Mouse (Mus musculus) stomach, embryonic 14.5 days (tissue): Measurements from ENCODE around the gene Zfhx3. TPM values are rescaled to one million over a fixed set of nuclear protein-coding genes. Genes with fewer than 3 reads are reported as not detected.

ENCODE experiments used
- ATAC-seq: fragments of 200-750 bp; cut with Nextera tagmentation; 2 replicates; pipeline ENCODE4 v1.8.0; 2017; ENCODE audit warnings: low read depth, moderate TSS enrichment; ENCODE audit not compliant: insufficient number of reproducible peaks, insufficient read depth, low FRiP score
- H3K27ac ChIP-seq: fragments of 300-500 bp; sonication (generic); 2 replicates; pipeline ENCODE4 v1.5.1; 2014; ENCODE audit warnings: mild to moderate bottlenecking, low read length, moderate library complexity, mixed read lengths
- H3K27me3 ChIP-seq: fragments of 300-500 bp; sonication (generic); 2 replicates; pipeline ENCODE4 v1.6.1; 2014; ENCODE audit warnings: low read length, control low read depth, mixed read lengths; ENCODE audit not compliant: control insufficient read depth, insufficient read depth
- H3K36me3 ChIP-seq: fragments of 300-500 bp; sonication (generic); 2 replicates; pipeline ENCODE4 v1.6.1; 2014; ENCODE audit warnings: mild to moderate bottlenecking, control low read depth, low read length, moderate library complexity, mixed read lengths; ENCODE audit not compliant: control insufficient read depth, insufficient read depth
- H3K4me1 ChIP-seq: fragments of 300-500 bp; sonication (generic); 2 replicates; pipeline ENCODE4 v1.6.1; 2014; ENCODE audit warnings: low read length, control low read depth, mixed read lengths; ENCODE audit not compliant: control insufficient read depth, insufficient read depth
- H3K4me2 ChIP-seq: fragments of 300-500 bp; sonication (generic); replicated peaks from 2 replicates; pipeline ENCODE4 v1.6.1; 2014; ENCODE audit warnings: low read depth, low read length, control low read depth
- H3K4me3 ChIP-seq: fragments of 300-500 bp; sonication (generic); 2 replicates; pipeline ENCODE4 v1.5.1; 2014; ENCODE audit warnings: low read depth, low read length, control low read depth
- H3K9ac ChIP-seq: fragments of 300-500 bp; sonication (generic); replicated peaks from 2 replicates; pipeline ENCODE4 v1.6.1; 2014; ENCODE audit warnings: low read depth, mild to moderate bottlenecking, control low read depth, low read length, moderate library complexity, mixed read lengths
- H3K9me3 ChIP-seq: fragments of 300-500 bp; sonication (generic); 2 replicates; pipeline ENCODE4 v1.6.1; 2016; ENCODE audit warnings: low read depth, low read length, control low read depth; ENCODE audit not compliant: control insufficient read depth
- WGBS: fragments of 180-500 bp; shearing (Covaris S2); extraction: QIAGEN DNeasy Blood & Tissue Kit; methylation state at CpG from one replicate; pipeline ENCODE4 v1.1.7; 2014; 5-methylcytosine and 5-hydroxymethylcytosine counted together
- polyA plus RNA-seq: library from polyadenylated mRNA; unstranded; fragments of >200 nt; fragmentation: Nextera tagmentation; extraction: Ambion mirVana; gene quantifications from 2 replicates; pipeline ENCODE4 v1.2.1, GENCODE M21; 2014

Gene Zfhx3
- polyA plus RNA-seq, 1 experiment from 2014 or later, result 25.4 TPM

DNA sequence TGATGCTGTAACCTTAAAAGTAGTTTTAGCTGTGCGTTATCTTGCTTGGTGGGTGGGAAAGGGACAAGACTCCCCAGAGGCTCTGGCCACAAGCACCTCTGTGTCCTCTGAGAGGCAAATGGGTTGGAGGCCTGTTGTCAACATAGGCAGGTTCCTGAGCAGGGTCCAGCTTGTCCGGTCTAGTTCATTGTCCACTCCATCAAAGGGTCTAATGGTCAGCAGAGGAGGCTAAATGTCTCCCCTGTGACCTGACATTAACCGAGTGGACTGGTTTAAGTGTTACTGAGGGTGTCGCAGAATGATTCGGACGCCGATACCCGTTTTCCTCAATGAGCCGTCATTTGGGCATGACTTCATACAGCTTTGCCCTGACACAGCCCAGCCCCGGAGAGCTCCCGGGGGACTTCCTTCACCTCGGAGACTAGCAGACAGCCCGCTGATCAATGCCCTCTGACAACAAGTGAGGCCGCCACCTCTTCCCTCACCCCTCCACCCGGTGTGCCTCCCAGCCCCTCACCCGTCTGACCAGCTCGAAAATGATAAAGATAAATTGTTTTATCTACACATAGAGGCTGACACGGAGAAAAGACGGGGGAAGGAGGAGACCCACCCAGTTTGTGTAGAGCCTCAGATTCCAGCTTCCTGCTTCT lies 298.7 kb downstream of the Zfhx3 start:
- Histone ChIP-seq H3K27ac (no peak overlapping the region), H3K4me3 (0 out of 2 replicates have a peak overlapping the region, but pooled peaks have one; percentile 1), H3K36me3 (no peaks in the 10 kb centered on the region), H3K4me1 (peaks cover 2% of the 10 kb centered on the region; the same call in 1 of the 2 replicates), H3K4me2 (peak overlapping the region; percentile 47), H3K27me3 (0 out of 2 replicates have a peak, but pooled peaks cover 3% of the 10 kb centered on the region), H3K9ac (no peak overlapping the region), H3K9me3 (no peaks in the 10 kb centered on the region)
- 0 out of 2 replicates have a peak, but pooled peaks have one; percentile 10 for ATAC-seq
- WGBS, result 15% methylated on average over 19 of the region's 19 CpGs

DNA sequence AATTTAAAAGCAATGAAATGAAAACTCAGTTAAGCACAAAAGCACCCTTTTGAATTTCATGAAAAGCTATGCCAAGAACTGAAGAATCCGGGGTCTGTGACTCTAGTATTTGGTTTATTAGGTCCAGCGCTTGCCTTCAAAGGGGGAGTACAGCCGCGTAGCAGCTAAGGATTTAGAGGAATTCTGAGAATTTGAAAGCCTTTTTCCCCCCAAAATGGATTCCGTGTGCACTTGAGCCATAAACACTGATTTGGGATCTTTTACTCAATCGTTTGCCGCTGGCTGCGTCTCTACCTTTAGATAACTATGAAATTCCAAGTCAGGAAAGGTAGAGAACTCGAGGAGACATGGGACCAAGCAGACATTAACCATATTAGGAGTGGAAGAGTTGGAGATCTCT lies 300.8 kb downstream of the Zfhx3 start:
- 0 out of 2 replicates have a peak, but pooled peaks cover 6% of the 10 kb centered on the region for H3K27me3 ChIP-seq
- H3K4me1 ChIP-seq, result peaks cover 5% of the 10 kb centered on the region; the same call in 1 of the 2 replicates
- H3K9me3 ChIP-seq, result no peaks in the 10 kb centered on the region
- no peak overlapping the region for H3K9ac ChIP-seq
- no peak for ATAC-seq
- 22% methylated on average over 9 of the region's 9 CpGs for WGBS
- no peak overlapping the region for H3K4me3 ChIP-seq
- H3K4me2 ChIP-seq, result no peak overlapping the region
- no peaks in the 10 kb centered on the region for H3K36me3 ChIP-seq
- no peak overlapping the region for H3K27ac ChIP-seq

DNA sequence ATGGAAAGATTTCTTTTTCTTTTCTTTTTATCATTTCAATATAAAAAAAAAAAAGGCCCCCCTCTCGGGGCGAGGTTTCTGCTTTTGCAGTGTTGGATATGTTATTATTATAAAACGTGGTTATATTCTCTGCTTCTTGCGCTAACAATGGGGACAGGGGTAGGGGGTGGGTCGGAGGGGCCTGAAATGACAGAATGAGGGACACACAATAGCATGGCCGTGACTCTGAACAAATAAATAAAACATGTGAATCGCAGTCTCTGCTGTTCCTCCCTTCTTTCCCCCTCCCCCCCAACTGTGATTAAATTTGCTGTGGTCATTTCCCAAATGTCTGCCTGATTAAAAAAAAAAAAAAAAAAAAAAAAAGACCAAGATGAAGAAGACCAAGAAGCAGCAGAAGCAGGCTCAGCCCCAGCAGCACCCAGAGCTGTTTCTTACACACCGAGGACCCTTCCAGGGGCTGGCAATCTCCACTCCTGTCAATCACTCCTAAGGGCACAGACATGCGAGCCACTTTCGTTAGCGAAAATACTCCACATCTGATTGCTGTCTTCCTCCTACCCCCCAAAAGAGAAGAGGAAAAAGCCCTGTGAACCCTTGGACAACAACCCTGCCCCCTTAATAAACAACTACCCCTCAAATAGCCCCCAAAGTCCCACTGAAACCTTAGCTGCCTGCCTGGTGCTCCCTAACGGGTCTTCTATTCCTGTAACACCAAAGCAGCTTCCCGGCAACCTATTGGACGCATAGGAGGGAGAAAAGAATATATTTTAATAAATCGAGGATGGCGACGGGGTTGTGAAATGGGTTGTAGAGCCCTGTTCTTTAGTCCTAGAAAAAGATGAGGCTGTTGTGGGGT lies 302.4 kb downstream of the Zfhx3 start:
- Histone ChIP-seq H3K4me3 (no peak overlapping the region), H3K27ac (no peak overlapping the region), H3K9ac (no peak overlapping the region), H3K9me3 (no peaks in the 10 kb centered on the region), H3K27me3 (0 out of 2 replicates have a peak, but pooled peaks cover 2% of the 10 kb centered on the region), H3K4me2 (no peak overlapping the region), H3K36me3 (no peaks in the 10 kb centered on the region), H3K4me1 (peaks cover 5% of the 10 kb centered on the region; the same call in 1 of the 2 replicates)
- no peak for ATAC-seq
- 61% methylated on average over 17 of the region's 17 CpGs for WGBS

DNA sequence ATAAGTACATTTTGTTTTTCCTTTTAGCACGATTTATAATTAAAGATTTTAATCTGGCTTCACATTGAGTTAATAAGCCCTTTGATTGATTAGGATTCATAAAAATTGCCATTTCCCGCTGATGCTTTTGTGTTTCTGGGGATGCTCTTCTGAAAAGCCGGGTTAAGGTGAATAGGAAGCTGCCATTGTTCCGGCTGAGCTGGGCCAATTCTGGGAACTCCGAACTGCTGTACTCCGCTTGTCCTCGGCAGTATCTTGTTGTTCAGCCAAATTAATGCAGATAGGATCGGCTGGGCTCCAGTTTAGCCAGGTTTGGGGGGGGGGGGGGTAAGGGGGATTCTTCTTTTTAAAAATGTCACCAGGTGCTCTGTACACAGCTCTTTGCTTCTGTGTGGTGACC lies 303.1 kb downstream of the Zfhx3 start:
- no peak overlapping the region for H3K4me2 ChIP-seq
- ATAC-seq, result no peak
- H3K4me3 ChIP-seq, result no peak overlapping the region
- no peaks in the 10 kb centered on the region for H3K9me3 ChIP-seq
- H3K27ac ChIP-seq, result no peak overlapping the region
- 0 out of 2 replicates have a peak, but pooled peaks cover 2% of the 10 kb centered on the region for H3K27me3 ChIP-seq
- no peak overlapping the region for H3K9ac ChIP-seq
- no peaks in the 10 kb centered on the region for H3K36me3 ChIP-seq
- WGBS, result 50% methylated on average over 8 of the region's 8 CpGs
- H3K4me1 ChIP-seq, result 0 out of 2 replicates have a peak, but pooled peaks cover 3% of the 10 kb centered on the region

DNA sequence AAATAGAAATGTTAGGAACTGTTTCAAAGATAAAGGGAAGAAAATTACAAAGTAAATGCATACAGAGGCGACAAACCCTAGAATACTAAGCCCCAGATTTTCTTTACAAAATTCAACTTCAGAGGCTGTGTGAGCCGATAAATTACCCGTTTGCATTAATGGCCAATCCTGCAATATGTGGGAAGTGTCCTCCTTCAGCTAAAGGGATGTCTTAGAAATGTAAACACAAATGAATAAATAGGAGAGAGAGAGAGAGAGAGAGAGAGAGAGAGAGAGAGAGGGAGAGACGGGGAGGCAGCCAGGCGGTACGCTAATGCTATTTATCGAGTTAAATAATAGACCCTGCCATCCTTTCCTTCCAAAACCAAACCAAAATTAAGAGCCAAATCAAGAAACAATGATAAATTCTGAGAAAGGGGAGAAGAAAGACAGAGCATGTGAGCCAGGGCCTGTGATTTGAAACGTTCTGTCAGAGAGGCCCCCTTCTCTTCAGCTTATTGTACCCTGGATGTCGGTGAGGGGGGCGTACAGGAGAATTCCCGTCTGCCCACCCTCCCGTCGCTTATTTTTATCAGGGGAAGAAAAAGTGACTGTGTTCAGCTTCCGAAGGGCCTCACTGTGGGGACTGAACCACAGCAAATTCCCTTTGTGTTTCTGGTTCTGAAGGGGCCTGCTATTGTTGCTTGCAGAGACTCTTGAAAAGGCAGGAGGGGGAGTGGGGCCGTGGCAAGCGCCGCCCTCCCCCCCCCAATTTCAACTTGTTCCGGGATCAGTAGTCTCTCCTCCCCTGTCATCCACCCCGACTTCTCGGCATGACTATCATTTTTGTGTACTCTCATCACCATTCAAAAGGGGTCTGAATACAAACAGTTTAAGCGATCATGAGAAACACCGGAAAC lies 303.8 kb downstream of the Zfhx3 start:
- Histone ChIP-seq H3K36me3 (no peaks in the 10 kb centered on the region), H3K27ac (no peak overlapping the region), H3K4me3 (no peak overlapping the region), H3K4me1 (0 out of 2 replicates have a peak, but pooled peaks cover 3% of the 10 kb centered on the region), H3K9me3 (no peaks in the 10 kb centered on the region), H3K27me3 (0 out of 2 replicates have a peak, but pooled peaks cover 2% of the 10 kb centered on the region), H3K4me2 (peak overlapping the region; percentile 26; the same call in 1 of the 2 replicates), H3K9ac (no peak overlapping the region)
- no peak for ATAC-seq
- 27% methylated on average over 22 of the region's 22 CpGs for WGBS

DNA sequence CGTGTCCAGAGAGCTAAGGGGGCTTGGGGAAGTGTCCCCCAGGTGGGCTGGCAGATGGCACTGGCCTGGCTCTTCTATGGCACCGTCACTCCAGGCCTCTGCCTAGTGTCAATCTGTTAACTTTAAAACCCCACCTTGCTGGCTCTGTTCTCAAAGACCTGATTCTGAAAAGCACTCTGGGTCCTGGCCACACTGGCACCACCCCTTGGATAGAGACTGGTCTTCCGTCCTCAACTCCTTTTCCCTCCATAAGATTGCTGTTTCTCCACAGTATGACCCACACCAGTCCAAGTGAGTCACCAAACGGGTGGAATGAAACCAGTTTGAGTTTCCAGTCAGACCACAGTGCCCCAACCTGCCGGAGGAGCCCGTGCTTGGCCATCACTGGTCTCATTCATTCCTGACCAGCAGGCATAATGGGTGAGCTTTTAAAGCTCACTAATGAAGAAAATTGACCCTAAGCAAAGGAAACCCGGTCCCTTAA lies 304.5 kb downstream of the Zfhx3 start:
- H3K27me3 ChIP-seq, result 0 out of 2 replicates have a peak, but pooled peaks cover 2% of the 10 kb centered on the region
- H3K36me3 ChIP-seq, result no peaks in the 10 kb centered on the region
- no peaks in the 10 kb centered on the region for H3K9me3 ChIP-seq
- 0 out of 2 replicates have a peak, but pooled peaks cover 3% of the 10 kb centered on the region for H3K4me1 ChIP-seq
- no peak for ATAC-seq
- no peak overlapping the region for H3K4me3 ChIP-seq
- H3K9ac ChIP-seq, result no peak overlapping the region
- WGBS, result 64% methylated on average over 7 of the region's 7 CpGs
- H3K27ac ChIP-seq, result no peak overlapping the region
- no peak overlapping the region; the same call in 1 of the 2 replicates for H3K4me2 ChIP-seq

DNA sequence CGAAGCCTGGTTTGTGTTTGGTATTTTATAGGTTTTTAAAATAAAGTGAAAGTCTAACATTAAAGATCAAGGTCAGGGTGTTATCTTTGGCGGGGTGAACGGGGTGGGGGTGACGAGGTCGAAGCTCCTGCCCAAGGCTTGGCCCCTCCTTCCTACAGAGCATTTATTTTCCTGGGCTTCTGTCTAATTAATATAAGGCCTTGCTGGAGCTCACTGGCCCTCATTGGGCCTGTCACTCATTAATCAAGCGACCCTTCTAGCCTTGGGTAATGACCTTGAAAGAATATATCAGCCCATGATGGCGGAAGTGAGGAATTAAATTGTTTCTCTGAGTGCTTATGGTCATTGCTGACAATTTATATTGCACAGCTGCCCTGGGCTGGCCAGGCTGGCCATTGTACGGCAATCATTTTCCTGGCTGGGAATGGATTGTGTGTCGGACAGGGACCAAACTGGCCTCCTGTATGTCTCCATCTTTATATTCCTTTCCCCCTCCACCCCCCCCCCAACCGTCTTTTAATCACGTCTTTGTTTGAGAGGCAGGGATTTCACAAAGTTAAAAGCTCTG lies 322.2 kb downstream of the Zfhx3 start:
- WGBS, result 29% methylated on average over 11 of the region's 11 CpGs
- Histone ChIP-seq H3K27me3 (no peaks in the 10 kb centered on the region), H3K9ac (no peak overlapping the region), H3K36me3 (no peaks in the 10 kb centered on the region), H3K27ac (no peak overlapping the region), H3K4me1 (no peaks in the 10 kb centered on the region), H3K4me2 (no peak overlapping the region), H3K4me3 (no peak overlapping the region), H3K9me3 (no peaks in the 10 kb centered on the region)
- no peak for ATAC-seq
